Comparison of ENCODE assay signal across 23 mouse cellular contexts in genomic region chr7:112246442-112246841, GRCm38 (mm10). TPM values are rescaled to one million over a fixed set of nuclear protein-coding genes. Genes with fewer than 3 reads are reported as not detected.
DNase-seq lines count a peak whose midpoint lies in the region; ATAC-seq and TF ChIP-seq lines count a peak whose summit lies in the region.
"Had no signal": no experiment of that assay in that cellular context is flagged by ENCODE, and none has a peak within 500 bp of the region (broad histone marks: within the 10 kb centered on the region; RNA-seq: fewer than 3 reads in every experiment).

No protein-coding gene starts in this region.

- 77% methylated on average over 4 of the region's 4 CpGs for WGBS in heart, adult 2 months
- WGBS in heart, embryonic 16.5 days, result 82% methylated on average over 4 of the region's 4 CpGs
- 69% methylated on average over 4 of the region's 4 CpGs for WGBS in lung, embryonic 16.5 days
- 80% methylated on average over 4 of the region's 4 CpGs for WGBS in stomach, embryonic 16.5 days

- intact Hi-C loops in heart, adult 2 months (cut with DNase I), result no loop called here

- no peak for TF ChIP-seq POLR2A in heart, adult 2 months (IDR thresholded peaks at IDR 0.05; ENCODE audit: insufficient read depth, low read depth, low read length)

- H3K79me2 ChIP-seq in heart, adult 2 months (replicated peaks; ENCODE audit: control insufficient read depth, insufficient read depth, low read length), result peaks cover 1% of the 10 kb centered on the region; the same call in 1 of the 2 replicates

- TF ChIP-seq EP300 in heart, adult 2 months (IDR thresholded peaks at IDR 0.05; ENCODE audit: insufficient read depth, low read depth, low read length), result no peak

- H3K9ac ChIP-seq in heart, adult 2 months (ENCODE audit: low read depth, low read length), result no peak overlapping the region
- H3K9ac ChIP-seq in heart, embryonic 16.5 days (ENCODE audit: low read length), result no peak overlapping the region
- no peak overlapping the region for H3K9ac ChIP-seq in lung, embryonic 16.5 days (ENCODE audit: low read length)
- H3K9ac ChIP-seq in stomach, embryonic 16.5 days (ENCODE audit: low read length), result no peak overlapping the region
- H3K9ac ChIP-seq: embryonic facial prominence, embryonic 15.5 days; forebrain, embryonic 15.5 days; hindbrain, embryonic 14.5 days; intestine, embryonic 15.5 days had no signal

- H3K36me3 ChIP-seq in heart, adult 2 months (ENCODE audit: control insufficient read depth, insufficient read depth, low read length), result peaks cover 18% of the 10 kb centered on the region
- H3K36me3 ChIP-seq in heart, embryonic 16.5 days (ENCODE audit: control insufficient read depth, insufficient read depth), result peaks cover 28% of the 10 kb centered on the region
- H3K36me3 ChIP-seq in lung, embryonic 16.5 days (ENCODE audit: control insufficient read depth, insufficient read depth, low read length), result no peaks in the 10 kb centered on the region
- H3K36me3 ChIP-seq in stomach, embryonic 16.5 days (ENCODE audit: control insufficient read depth, insufficient read depth, low read length), result no peaks in the 10 kb centered on the region
- H3K36me3 ChIP-seq: embryonic facial prominence, embryonic 15.5 days; forebrain, embryonic 15.5 days; hindbrain, embryonic 10.5 days; intestine, embryonic 15.5 days had no signal

- no peak for TF ChIP-seq CTCF in heart, adult 2 months (IDR thresholded peaks at IDR 0.05)

- ATAC-seq in heart, embryonic 16.5 days (replicated peaks; ENCODE audit: extremely low read depth, insufficient read depth, low FRiP score), result no peak
- no peak for ATAC-seq in lung, embryonic 16.5 days (ENCODE audit: low read depth)
- ATAC-seq in stomach, embryonic 16.5 days (ENCODE audit: insufficient read depth, low FRiP score), result no peak
- ATAC-seq: activated CD4-positive, CD25-positive, alpha-beta regulatory T cell, adult 4 months; forebrain, embryonic 15.5 days; intestine, embryonic 15.5 days; Patski had no signal

- H3K4me1 ChIP-seq in heart, adult 2 months (ENCODE audit: control insufficient read depth, insufficient read depth, low read length), result peaks cover 37% of the 10 kb centered on the region
- H3K4me1 ChIP-seq in heart, embryonic 16.5 days (ENCODE audit: control insufficient read depth, insufficient read depth, low read length), result peaks cover 75% of the 10 kb centered on the region
- H3K4me1 ChIP-seq in lung, embryonic 16.5 days (replicated peaks; ENCODE audit: control insufficient read depth, insufficient read depth, low read length), result peaks cover 32% of the 10 kb centered on the region
- peaks cover 10% of the 10 kb centered on the region; the same call in 1 of the 2 replicates for H3K4me1 ChIP-seq in stomach, embryonic 16.5 days (ENCODE audit: control insufficient read depth, insufficient read depth, low read length)

- H3K4me2 ChIP-seq in heart, embryonic 16.5 days (ENCODE audit: low read depth, low read length), result no peak overlapping the region
- no peak overlapping the region for H3K4me2 ChIP-seq in lung, embryonic 16.5 days (ENCODE audit: low read depth, low read length)
- no peak overlapping the region for H3K4me2 ChIP-seq in stomach, embryonic 16.5 days (ENCODE audit: low read depth, low read length)
- H3K4me2 ChIP-seq: embryonic facial prominence, embryonic 15.5 days; forebrain, embryonic 15.5 days; hindbrain, embryonic 14.5 days; intestine, embryonic 15.5 days had no signal

- no peaks in the 10 kb centered on the region for H3K27me3 ChIP-seq in heart, adult 2 months (ENCODE audit: control insufficient read depth, insufficient read depth, low read length)
- no peaks in the 10 kb centered on the region for H3K27me3 ChIP-seq in heart, embryonic 16.5 days (ENCODE audit: control insufficient read depth, insufficient read depth, low read length)
- H3K27me3 ChIP-seq in lung, embryonic 16.5 days (ENCODE audit: control insufficient read depth, insufficient read depth, low read depth, low read length), result no peaks in the 10 kb centered on the region
- no peaks in the 10 kb centered on the region for H3K27me3 ChIP-seq in stomach, embryonic 16.5 days (ENCODE audit: control insufficient read depth, insufficient read depth, low read length)
- H3K27me3 ChIP-seq: embryonic facial prominence, embryonic 15.5 days; forebrain, embryonic 15.5 days; intestine, embryonic 15.5 days; Patski had no signal

- no peaks in the 10 kb centered on the region for H3K9me3 ChIP-seq in heart, embryonic 16.5 days (replicated peaks; ENCODE audit: control insufficient read depth, low read length)
- H3K9me3 ChIP-seq in lung, embryonic 16.5 days (ENCODE audit: control insufficient read depth, low read length), result no peaks in the 10 kb centered on the region
- H3K9me3 ChIP-seq in stomach, embryonic 16.5 days (replicated peaks; ENCODE audit: control insufficient read depth, low read length), result no peaks in the 10 kb centered on the region
- H3K9me3 ChIP-seq: forebrain, embryonic 15.5 days; hindbrain, embryonic 10.5 days; intestine, embryonic 15.5 days had no signal

- no peak for DNase-seq in heart, adult 2 months
- no peak for DNase-seq in heart, postnatal 4 days
- no peak for DNase-seq in heart, adult 18-20 months
- no peak for DNase-seq in lung, postnatal 4 days
- no peak for DNase-seq in kidney, postnatal 4 days
- DNase-seq: adrenal gland, postnatal 25 days; cerebellum, adult 2 months; cerebellum, postnatal 14 days; embryo, embryonic 11 days; gastrocnemius, postnatal 10 days; kidney, adult 8-10 months had no signal

- H3K4me3 ChIP-seq in heart, adult 2 months, result no peak overlapping the region
- no peak overlapping the region for H3K4me3 ChIP-seq in heart, embryonic 16.5 days (ENCODE audit: low read length)
- H3K4me3 ChIP-seq in lung, embryonic 16.5 days (ENCODE audit: low read length), result no peak overlapping the region
- no peak overlapping the region for H3K4me3 ChIP-seq in stomach, embryonic 16.5 days (replicated peaks; ENCODE audit: low read length)
- H3K4me3 ChIP-seq: embryonic facial prominence, embryonic 15.5 days; erythroblast, embryonic 14.5 days; forebrain, embryonic 15.5 days; hindbrain, embryonic 10.5 days; intestine, embryonic 15.5 days had no signal

- peak overlapping the region; percentile 12; the same call in 1 of the 2 replicates for H3K27ac ChIP-seq in heart, adult 2 months
- H3K27ac ChIP-seq in heart, embryonic 16.5 days (ENCODE audit: low read length), result peak overlapping the region; percentile 34; the same call in 1 of the 2 replicates
- H3K27ac ChIP-seq in lung, embryonic 16.5 days (ENCODE audit: low read length), result peak overlapping the region; percentile 49; the same call in 1 of the 2 replicates
- peak overlapping the region; percentile 19; the same call in 1 of the 2 replicates for H3K27ac ChIP-seq in stomach, embryonic 16.5 days (ENCODE audit: low read length)
- H3K27ac ChIP-seq: embryonic facial prominence, embryonic 15.5 days; forebrain, embryonic 15.5 days; hindbrain, embryonic 10.5 days; hindbrain, embryonic 14.5 days had no signal

RNA-seq across cellular contexts. Expression of gene Mical2, which starts 20.8 kb away (rescaled TPM):
- 10 to 100 TPM; 87.7 to 89.1 TPM for total RNA-seq in heart, adult 2 months (2021)
- polyA plus RNA-seq in heart, adult 2 months (2012; rRNA removed), result 44.8 and 53.7 TPM in 2 replicates
- total RNA-seq in heart, postnatal 4 days (2021), result 100 to 1,000 TPM; 281 to 298 TPM
- 128 and 145 TPM in 2 replicates for polyA plus RNA-seq in heart, embryonic 16.5 days (2015; fragmentation: Nextera tagmentation; extraction: Ambion mirVana)
- 10 to 100 TPM; 80.4 to 85.1 TPM for total RNA-seq in heart, adult 18-20 months (2021)
- 27.3 and 27.6 TPM in 2 replicates for polyA plus RNA-seq in lung, embryonic 16.5 days (2015; fragmentation: Nextera tagmentation; extraction: Ambion mirVana)
- polyA plus RNA-seq in stomach, embryonic 16.5 days (2015; fragmentation: Nextera tagmentation; extraction: Ambion mirVana), result 13.2 and 15.5 TPM in 2 replicates
- total RNA-seq: CH12.LX had no signal
- polyA plus RNA-seq: erythroblast, embryonic 14.5 days had no signal
